Mouse (Mus musculus) induced T-regulatory cell, adult 2 months (primary cell): Measurements from ENCODE around the gene Gm9268.
"Not testable (repeated sequence)": the region's sequence is repeated elsewhere in the genome, so short reads cannot be mapped to it uniquely, and the experiment has no call there.

Experiments
- DNase-seq: peaks from one replicate; pipeline ENCODE4 v3.0.0-alpha.2; 2012; ENCODE audit warnings: low read depth

Gene Gm9268

GRCm38 (mm10) chr7:43018465-43018864, at the start of gene Gm9268:
Gene Gm9268, plus strand, starts transcription at chr7:43018765.
- not testable (repeated sequence) for DNase-seq

GRCm38 (mm10) chr7:42980098-42980497, 38.5 kb upstream of the Gm9268 start:
- DNase-seq = peak; percentile 2

- no peak for DNase-seq
These were observed 37.8 kb upstream of the Gm9268 start for GRCm38 (mm10) chr7:42980739-42981138.

- no peak for DNase-seq
These were observed 59.3 kb downstream of the Gm9268 start for GRCm38 (mm10) chr7:43077831-43078230.
